ENCODE assay signal across 8 mouse cellular contexts in the genomic region with DNA sequence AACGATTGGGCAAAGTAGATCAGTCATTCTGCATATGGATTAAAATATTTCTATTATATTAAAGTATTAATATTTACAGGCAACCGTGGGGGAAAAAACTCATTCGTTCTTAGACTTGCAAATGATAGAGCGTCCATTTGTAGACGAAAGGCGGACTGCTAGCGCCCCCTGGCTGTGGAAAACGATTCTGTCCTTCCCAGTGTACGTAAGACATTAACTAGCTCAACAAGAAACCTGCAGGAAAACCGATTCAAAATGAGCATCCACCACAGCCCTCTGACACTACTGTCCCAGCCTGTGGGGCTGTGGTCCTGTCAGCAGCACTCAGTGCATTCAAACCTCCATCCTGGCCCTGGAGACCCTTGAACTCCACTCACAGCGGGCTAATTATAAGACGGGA. TPM values are rescaled to one million over a fixed set of nuclear protein-coding genes. Genes with fewer than 3 reads are reported as not detected.
DNase-seq lines count a peak whose midpoint lies in the region; ATAC-seq lines count a peak whose summit lies in the region.

No protein-coding gene starts in this region.

- no peak overlapping the region for H3K4me2 ChIP-seq in intestine, embryonic 14.5 days (ENCODE audit: low read length)
- no peak overlapping the region for H3K4me2 ChIP-seq in intestine, embryonic 15.5 days (replicated peaks)
- H3K4me2 ChIP-seq in kidney, embryonic 16.5 days (replicated peaks; ENCODE audit: low read depth, low read length), result no peak overlapping the region
- no peak overlapping the region for H3K4me2 ChIP-seq in liver, embryonic 11.5 days

- whole genome bisulfite sequencing in intestine, embryonic 14.5 days, result 16% methylated on average over 12 of the region's 12 CpGs
- WGBS in intestine, embryonic 15.5 days, result 21% methylated on average over 12 of the region's 12 CpGs
- 20% methylated on average over 12 of the region's 12 CpGs for WGBS in kidney, embryonic 16.5 days
- WGBS in liver, embryonic 11.5 days, result 21% methylated on average over 12 of the region's 12 CpGs

- peaks cover 8% of the 10 kb centered on the region; the same call in 1 of the 2 replicates for H3K4me1 ChIP-seq in intestine, embryonic 14.5 days (replicated peaks; ENCODE audit: control insufficient read depth, insufficient read depth, low read length)
- H3K4me1 ChIP-seq in intestine, embryonic 15.5 days (replicated peaks), result no peaks in the 10 kb centered on the region
- H3K4me1 ChIP-seq in kidney, embryonic 16.5 days (ENCODE audit: insufficient read depth, low read length), result 0 out of 2 replicates have a peak, but pooled peaks cover 4% of the 10 kb centered on the region
- no peaks in the 10 kb centered on the region for H3K4me1 ChIP-seq in liver, embryonic 11.5 days (replicated peaks; ENCODE audit: control insufficient read depth, insufficient read depth, low read length)

- H3K27me3 ChIP-seq in intestine, embryonic 14.5 days (replicated peaks; ENCODE audit: control insufficient read depth, insufficient read depth, low read length), result no peaks in the 10 kb centered on the region
- H3K27me3 ChIP-seq in intestine, embryonic 15.5 days (replicated peaks), result no peaks in the 10 kb centered on the region
- H3K27me3 ChIP-seq in kidney, embryonic 16.5 days (ENCODE audit: insufficient read depth, low read length), result no peaks in the 10 kb centered on the region
- no peaks in the 10 kb centered on the region for H3K27me3 ChIP-seq in liver, embryonic 11.5 days (replicated peaks; ENCODE audit: control insufficient read depth, insufficient read depth, low read length)

- peak; percentile 97 for DNase-seq in intestine, embryonic 14.5 days (ENCODE audit: low spot score)
- peak; percentile 81 to 86 for DNase-seq in cerebellum, postnatal 36 days
- peak; percentile 94 for DNase-seq in gastrocnemius, postnatal 10 days
- peak; percentile 79 for DNase-seq in liver, embryonic 11.5 days (ENCODE audit: low spot score)
- peak; percentile 93 for DNase-seq in testis, postnatal 10 days (ENCODE audit: low spot score)

- no peak overlapping the region for H3K4me3 ChIP-seq in intestine, embryonic 14.5 days (ENCODE audit: low read depth, low read length)
- H3K4me3 ChIP-seq in intestine, embryonic 15.5 days (replicated peaks), result no peak overlapping the region
- no peak overlapping the region for H3K4me3 ChIP-seq in kidney, embryonic 16.5 days (ENCODE audit: low read length)
- no peak overlapping the region for H3K4me3 ChIP-seq in liver, embryonic 11.5 days (ENCODE audit: low read depth, low read length)

- H3K27ac ChIP-seq in intestine, embryonic 14.5 days (ENCODE audit: low read depth), result no peak overlapping the region
- H3K27ac ChIP-seq in intestine, embryonic 15.5 days, result no peak overlapping the region
- H3K27ac ChIP-seq in kidney, embryonic 16.5 days (ENCODE audit: low read length), result no peak overlapping the region
- no peak overlapping the region for H3K27ac ChIP-seq in liver, embryonic 11.5 days (ENCODE audit: low read depth, low read length)

- H3K9me3 ChIP-seq in intestine, embryonic 14.5 days (ENCODE audit: control insufficient read depth, low read length), result peaks cover 3% of the 10 kb centered on the region; the same call in 1 of the 2 replicates
- no peaks in the 10 kb centered on the region for H3K9me3 ChIP-seq in intestine, embryonic 15.5 days
- 0 out of 2 replicates have a peak, but pooled peaks cover 6% of the 10 kb centered on the region for H3K9me3 ChIP-seq in kidney, embryonic 16.5 days (ENCODE audit: low read length)
- H3K9me3 ChIP-seq in liver, embryonic 11.5 days (ENCODE audit: control insufficient read depth, low read length), result no peaks in the 10 kb centered on the region

- no peak overlapping the region for H3K9ac ChIP-seq in intestine, embryonic 14.5 days (ENCODE audit: low read length)
- H3K9ac ChIP-seq in intestine, embryonic 15.5 days, result no peak overlapping the region
- no peak overlapping the region for H3K9ac ChIP-seq in kidney, embryonic 16.5 days (replicated peaks; ENCODE audit: low read length)
- H3K9ac ChIP-seq in liver, embryonic 11.5 days (ENCODE audit: low read depth, low read length), result no peak overlapping the region

- 0 out of 2 replicates have a peak, but pooled peaks have one; percentile 27 for ATAC-seq in intestine, embryonic 14.5 days (replicated peaks; ENCODE audit: low FRiP score, low TSS enrichment, low read depth)
- ATAC-seq in intestine, embryonic 15.5 days, result no peak
- 0 out of 2 replicates have a peak, but pooled peaks have one; percentile 27 for ATAC-seq in kidney, embryonic 16.5 days (ENCODE audit: low FRiP score, low TSS enrichment)
- ATAC-seq in liver, embryonic 11.5 days (replicated peaks; ENCODE audit: low FRiP score), result no peak
- ATAC-seq in neutrophil, adult 5-6 weeks (ENCODE audit: extremely low read depth, insufficient number of reproducible peaks, low FRiP score, poor library complexity, severe bottlenecking), result 0 out of 2 replicates have a peak, but pooled peaks have one; percentile 53

- no peaks in the 10 kb centered on the region for H3K36me3 ChIP-seq in intestine, embryonic 14.5 days (ENCODE audit: control insufficient read depth, insufficient read depth, low read length)
- H3K36me3 ChIP-seq in intestine, embryonic 15.5 days, result no peaks in the 10 kb centered on the region
- no peaks in the 10 kb centered on the region for H3K36me3 ChIP-seq in kidney, embryonic 16.5 days (ENCODE audit: insufficient read depth, low read length)
- no peaks in the 10 kb centered on the region for H3K36me3 ChIP-seq in liver, embryonic 11.5 days (ENCODE audit: control insufficient read depth, insufficient read depth, low read length)

RNA-seq across cellular contexts. Expression of gene Gfra1, which starts 13.7 kb away (rescaled TPM):
- 34.3 and 41.3 TPM in 2 replicates for polyA plus RNA-seq in intestine, embryonic 14.5 days (2014; fragmentation: Nextera tagmentation; extraction: Ambion mirVana)
- polyA plus RNA-seq in intestine, embryonic 15.5 days (2015; fragmentation: Nextera tagmentation; extraction: Ambion mirVana), result 20.6 and 22.3 TPM in 2 replicates
- 10 to 100 TPM in 1 of 2 experiments, 1 to 10 TPM in 1; 9.5 to 10.3 TPM for total RNA-seq in gastrocnemius, postnatal 10 days (2021)
- 66.9 and 75.0 TPM in 2 replicates for polyA plus RNA-seq in kidney, embryonic 16.5 days (2015; fragmentation: Nextera tagmentation; extraction: Ambion mirVana)
- polyA plus RNA-seq in liver, embryonic 11.5 days (2014; fragmentation: Nextera tagmentation; extraction: Ambion mirVana), result 10.7 and 11.4 TPM in 2 replicates
- not detected in 2 replicates for total RNA-seq in neutrophil, adult 5-6 weeks (2017)

RNA-seq across cellular contexts. Expression of gene Ccdc172, which starts 42.4 kb away (rescaled TPM):
- polyA plus RNA-seq in intestine, embryonic 14.5 days (2014; fragmentation: Nextera tagmentation; extraction: Ambion mirVana), result not detected in 2 replicates
- polyA plus RNA-seq in intestine, embryonic 15.5 days (2015; fragmentation: Nextera tagmentation; extraction: Ambion mirVana), result not detected in 2 replicates
- total RNA-seq in gastrocnemius, postnatal 10 days (2021), result not detected
- polyA plus RNA-seq in kidney, embryonic 16.5 days (2015; fragmentation: Nextera tagmentation; extraction: Ambion mirVana), result not detected in 2 replicates
- not detected in 2 replicates for polyA plus RNA-seq in liver, embryonic 11.5 days (2014; fragmentation: Nextera tagmentation; extraction: Ambion mirVana)
- total RNA-seq in neutrophil, adult 5-6 weeks (2017), result 0.70 TPM in 1 of 2 replicates, not detected in the other

Comparison
In these comparisons a context has a peak if more than half of its experiments do, and no peak if none do; other contexts are left out.
1. ATAC-seq: peak in intestine, embryonic 14.5 days (single experiment), kidney, embryonic 16.5 days (single experiment) and neutrophil, adult 5-6 weeks (single experiment); none in intestine, embryonic 15.5 days (single experiment) and liver, embryonic 11.5 days (single experiment).
2. Peak in every context shown above with its lines, with median percentiles within 50 percentile points of each other: DNase-seq.